In genomic region chr4:86676756-86677155, GRCm38 (mm10) we compare ENCODE assay signal across 15 mouse cellular contexts.
"Had no signal": no experiment of that assay in that cellular context is flagged by ENCODE, and none has a peak within 500 bp of the region (broad histone marks: within the 10 kb centered on the region; RNA-seq: fewer than 3 reads in every experiment).

No protein-coding gene starts in this region.

- H3K27ac ChIP-seq: midbrain, embryonic 13.5 days; stomach, postnatal 0 days had no signal

- H3K9ac ChIP-seq: liver, embryonic 13.5 days; midbrain, embryonic 13.5 days had no signal

- H3K9me3 ChIP-seq: liver, embryonic 13.5 days; midbrain, embryonic 13.5 days had no signal

- H3K4me3 ChIP-seq: liver, embryonic 13.5 days; midbrain, embryonic 13.5 days had no signal

- H3K27me3 ChIP-seq: liver, embryonic 13.5 days; midbrain, embryonic 13.5 days had no signal

- ATAC-seq: midbrain, embryonic 13.5 days; midbrain, embryonic 16.5 days had no signal

- H3K36me3 ChIP-seq: liver, embryonic 13.5 days; midbrain, embryonic 13.5 days had no signal

- H3K4me2 ChIP-seq: liver, embryonic 13.5 days; midbrain, embryonic 13.5 days had no signal

- H3K4me1 ChIP-seq: midbrain, embryonic 13.5 days had no signal

- DNase-seq: kidney, adult 11 months; kidney, adult 9 months; kidney, postnatal 14 days; kidney, postnatal 4 days; liver, embryonic 13.5 days; lung, adult 2 months; lung, postnatal 14 days; lung, postnatal 4 days; right cerebral cortex, adult 18-20 months; right cerebral cortex, postnatal 14 days; right cerebral cortex, postnatal 4 days; thymus, postnatal 25 days had no signal
